Mouse (Mus musculus) spleen, adult 2 months (tissue): ENCODE measurements around the gene Mmp14. TPM values are rescaled to one million over a fixed set of nuclear protein-coding genes. Genes with fewer than 3 reads are reported as not detected.

Experiments
- DNase-seq, 2 experiments: peaks; one replicate each; pipeline versions ENCODE4 v3.0.0 to v3.0.0-alpha.2; 2012 to 2021; ENCODE audit warnings: low spot score in 2 of 2, low read depth in 1 of 2
- H3K27ac ChIP-seq: fragments of 200-500 bp; 2 replicates; pipeline ENCODE4 v1.5.1; 2012; ENCODE audit warnings: low read length, inconsistent platforms; ENCODE audit not compliant: insufficient read depth
- H3K27me3 ChIP-seq: fragments of 200-500 bp; 2 replicates; pipeline ENCODE4 v1.6.1; 2012; ENCODE audit warnings: mild to moderate bottlenecking, moderate library complexity, low read length, inconsistent platforms; ENCODE audit not compliant: control insufficient read depth, insufficient read depth
- H3K36me3 ChIP-seq: fragments of 200-500 bp; 2 replicates; pipeline ENCODE4 v1.6.1; 2012; ENCODE audit warnings: mild to moderate bottlenecking, low read length, inconsistent platforms; ENCODE audit not compliant: control insufficient read depth, insufficient read depth
- H3K4me1 ChIP-seq: fragments of 200-500 bp; 2 replicates; pipeline ENCODE4 v1.6.1; 2011; ENCODE audit warnings: inconsistent platforms; ENCODE audit not compliant: control insufficient read depth, insufficient read depth, insufficient read length
- H3K4me3 ChIP-seq: fragments of 200-500 bp; 2 replicates; pipeline ENCODE4 v1.5.1; 2011; ENCODE audit warnings: mild to moderate bottlenecking, inconsistent platforms; ENCODE audit not compliant: insufficient read depth, insufficient read length; ENCODE audit errors: extremely low read depth
- CTCF ChIP-seq: fragments of 200-500 bp; IDR thresholded peaks from 2 replicates; pipeline ENCODE4 v1.5.1; 2011; ENCODE audit warnings: mild to moderate bottlenecking, inconsistent platforms; ENCODE audit not compliant: insufficient read depth, insufficient read length, insufficient replicate concordance; ENCODE audit errors: extremely low read depth
- POLR2A ChIP-seq: fragments of 200-500 bp; IDR thresholded peaks from 2 replicates; pipeline ENCODE4 v1.6.1; 2011; ENCODE audit warnings: low read depth, low read length, inconsistent platforms
- WGBS: fragments of 180-500 bp; shearing (Covaris S2); methylation state at CpG from one replicate; pipeline ENCODE4 v1.1.7; 2018; 5-methylcytosine and 5-hydroxymethylcytosine counted together
- polyA plus RNA-seq: library from polyadenylated mRNA; depleted of rRNA; stranded (reverse); fragments of >200 nt; gene quantifications from 2 replicates; pipeline ENCODE4 v1.2.3, GENCODE M21; 2012

Gene Mmp14
- polyA plus RNA-seq, 1 experiment: 42.0 TPM

DNA sequence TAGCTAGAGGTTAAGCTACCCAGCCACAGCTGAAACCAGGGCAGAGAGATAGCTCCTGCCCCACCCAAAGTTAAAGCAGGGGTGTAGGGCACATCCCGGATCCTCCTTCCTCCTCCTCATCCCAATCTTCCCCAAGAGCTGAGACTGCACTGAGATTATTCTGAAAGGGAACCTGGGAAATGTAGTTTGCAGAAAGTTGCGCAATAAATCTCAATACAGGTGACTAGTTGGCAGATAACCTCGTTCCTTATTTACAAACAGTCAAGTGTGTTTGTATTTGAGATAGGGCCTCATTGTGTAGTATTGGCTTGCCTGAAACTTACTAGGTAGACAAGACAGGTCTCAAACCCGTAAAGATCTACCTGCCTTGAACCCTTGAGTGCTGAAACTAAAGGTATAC lies 30.7 kb downstream of the Mmp14 start:
- Histone ChIP-seq H3K4me3 (no peak overlapping the region), H3K27ac (peak overlapping the region; percentile 55), H3K27me3 (no peaks in the 10 kb centered on the region), H3K4me1 (no peaks in the 10 kb centered on the region; the same call in 1 of the 2 replicates), H3K36me3 (peaks cover 9% of the 10 kb centered on the region)
- 81% methylated on average over 4 of the region's 4 CpGs for WGBS
- TF ChIP-seq CTCF (no peak), POLR2A (no peak)
- no peak for DNase-seq

DNA sequence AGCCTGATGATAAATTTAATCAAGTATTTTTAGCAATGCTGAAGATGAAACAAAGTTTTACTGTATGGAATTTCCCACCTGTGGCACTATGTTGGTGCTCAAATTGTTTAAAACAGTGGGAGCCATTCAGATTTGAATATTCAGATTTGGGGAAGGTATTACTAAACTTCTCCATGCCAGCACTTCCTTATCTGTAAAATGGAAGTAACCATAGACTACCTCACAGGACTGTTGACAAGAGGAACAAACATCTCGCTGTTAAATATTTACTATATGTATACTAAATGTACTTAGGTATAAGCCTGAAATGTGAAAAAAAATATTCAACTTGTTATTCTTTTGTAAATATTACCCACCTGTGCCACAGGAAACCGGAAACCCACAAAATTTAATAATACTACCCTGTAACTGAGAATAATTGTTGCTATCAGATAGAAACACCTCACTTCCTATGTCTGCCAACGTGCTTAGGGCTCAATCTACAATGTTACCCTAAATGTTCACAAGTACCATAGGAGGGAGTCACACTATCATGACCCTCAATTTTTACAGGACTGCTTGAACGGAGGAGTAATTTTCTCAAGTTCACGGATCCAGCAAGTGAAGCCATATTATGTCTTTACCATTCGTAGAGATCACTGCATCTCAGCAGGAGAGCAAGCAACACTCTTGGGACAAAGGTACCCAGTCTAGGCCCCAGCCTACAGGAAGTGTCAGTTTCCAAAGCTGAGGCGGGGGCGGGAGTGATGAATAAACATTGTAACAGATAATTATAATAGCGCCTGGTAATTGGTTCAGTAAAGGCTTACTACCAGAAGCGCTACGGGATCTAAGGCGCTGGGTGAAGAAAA lies 31.9 kb downstream of the Mmp14 start:
- Histone ChIP-seq H3K4me1 (no peaks in the 10 kb centered on the region; the same call in 1 of the 2 replicates), H3K36me3 (peaks cover 21% of the 10 kb centered on the region), H3K27me3 (no peaks in the 10 kb centered on the region), H3K4me3 (peak overlapping the region; percentile 75), H3K27ac (peak overlapping the region; percentile 89)
- peak in 1 of 2 experiments; percentile 41 for DNase-seq
- WGBS: 3% methylated on average over 12 of the region's 12 CpGs
- no peak for TF ChIP-seq CTCF
- TF ChIP-seq POLR2A: no peak; the same call in 1 of the 2 replicates

DNA sequence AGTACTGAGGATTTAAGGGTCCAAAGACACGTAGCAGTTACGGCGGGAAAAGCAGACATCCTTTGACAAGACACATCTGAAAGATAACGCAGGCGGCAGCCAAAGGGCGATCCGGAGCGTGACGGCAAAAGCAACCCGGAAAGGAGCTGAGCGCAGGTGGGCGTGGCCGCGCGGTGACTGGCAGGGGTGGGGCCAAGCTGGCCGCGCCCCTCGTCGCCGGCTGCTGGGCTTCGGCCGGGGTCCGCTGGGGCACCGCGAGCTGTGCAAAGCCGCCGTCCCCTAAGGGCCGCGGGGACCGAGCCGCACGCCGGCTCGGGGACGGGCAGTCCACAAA lies 32.5 kb downstream of the Mmp14 start, which contains the start of gene Lrp10:
Gene Lrp10, plus strand, starts transcription at position 179 of the 334 bp plus-strand sequence.
- Histone ChIP-seq H3K4me1 (no peaks in the 10 kb centered on the region; the same call in 1 of the 2 replicates), H3K36me3 (peaks cover 25% of the 10 kb centered on the region), H3K4me3 (peak within 1 kb of the TSS; percentile 75), H3K27me3 (no peaks in the 10 kb centered on the region), H3K27ac (peak within 1 kb of the TSS; percentile 89)
- peak; percentile 77 to 91 for DNase-seq
- TF ChIP-seq CTCF (no peak), POLR2A (peak; percentile 60)
- WGBS: 0% methylated on average over 35 of the region's 35 CpGs

DNA sequence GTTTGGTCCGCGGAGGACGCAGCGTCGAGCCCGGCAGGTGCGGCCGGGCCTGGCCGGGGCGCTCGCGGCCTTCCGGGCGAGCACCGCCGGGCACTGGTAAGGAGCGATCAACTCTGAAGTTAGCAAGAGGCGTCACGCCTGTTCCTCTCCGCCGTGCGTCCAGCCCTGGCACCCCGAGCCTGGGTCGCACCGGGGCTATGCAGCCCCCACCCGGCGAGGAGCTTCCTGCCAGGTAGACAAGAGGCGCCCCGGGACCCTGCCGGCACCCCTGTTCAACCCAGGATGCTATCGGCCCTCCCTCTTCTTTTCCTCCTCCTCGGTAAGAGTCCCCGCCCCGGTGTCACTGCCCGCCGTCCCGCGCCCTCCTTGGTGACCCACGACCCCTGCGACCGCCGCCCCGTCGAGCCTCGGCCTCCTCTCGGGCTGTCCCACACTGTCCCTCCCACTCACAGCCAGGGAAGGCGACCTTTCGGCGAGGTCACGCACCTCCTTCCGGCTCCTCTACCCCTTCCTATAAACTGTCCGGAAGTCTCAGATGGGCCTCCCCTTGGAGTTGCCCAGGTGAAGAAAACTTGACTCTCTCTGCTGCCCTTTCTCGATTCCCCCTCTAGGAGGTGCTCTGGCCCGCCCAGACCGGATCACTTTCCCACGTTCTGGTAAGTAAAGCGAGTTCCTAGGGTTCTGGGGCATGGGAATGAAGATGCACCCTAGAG lies 33.0 kb downstream of the Mmp14 start:
- Histone ChIP-seq H3K4me3 (peak overlapping the region; percentile 75), H3K36me3 (peaks cover 29% of the 10 kb centered on the region), H3K4me1 (no peaks in the 10 kb centered on the region; the same call in 1 of the 2 replicates), H3K27me3 (no peaks in the 10 kb centered on the region), H3K27ac (peak overlapping the region; percentile 89)
- WGBS: under 1% methylated on average over 57 of the region's 57 CpGs
- TF ChIP-seq CTCF (peak; percentile 74; the same call in 1 of the 2 replicates), POLR2A (peak; percentile 26)
- DNase-seq: peak; percentile 72 to 74

DNA sequence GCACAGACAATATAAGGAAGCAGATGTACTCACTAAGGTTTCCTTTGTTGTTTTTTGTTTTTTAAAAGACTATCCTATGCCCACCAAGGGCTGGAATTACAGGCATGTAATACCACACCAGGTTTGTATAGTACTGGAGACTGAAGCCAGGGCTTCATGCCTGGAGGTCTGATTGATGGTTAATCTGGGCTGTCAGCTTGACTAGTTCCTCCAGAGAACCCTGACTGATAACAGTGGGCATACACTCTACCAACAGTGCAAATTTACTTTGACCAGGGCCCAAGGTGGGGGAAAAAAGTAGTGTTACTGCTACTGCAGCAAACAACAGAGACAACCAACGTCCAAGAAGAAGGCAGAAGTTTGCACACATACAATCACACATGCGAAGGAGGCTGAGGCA lies 40.1 kb downstream of the Mmp14 start:
- no peaks in the 10 kb centered on the region for H3K27me3 ChIP-seq
- H3K4me3 ChIP-seq: no peak overlapping the region
- 93% methylated on average over 2 of the region's 2 CpGs for WGBS
- no peak overlapping the region for H3K27ac ChIP-seq
- peaks cover 1% of the 10 kb centered on the region; the same call in 1 of the 2 replicates for H3K4me1 ChIP-seq
- peaks cover 37% of the 10 kb centered on the region for H3K36me3 ChIP-seq
- TF ChIP-seq POLR2A (no peak), CTCF (no peak)
- no peak for DNase-seq

DNA sequence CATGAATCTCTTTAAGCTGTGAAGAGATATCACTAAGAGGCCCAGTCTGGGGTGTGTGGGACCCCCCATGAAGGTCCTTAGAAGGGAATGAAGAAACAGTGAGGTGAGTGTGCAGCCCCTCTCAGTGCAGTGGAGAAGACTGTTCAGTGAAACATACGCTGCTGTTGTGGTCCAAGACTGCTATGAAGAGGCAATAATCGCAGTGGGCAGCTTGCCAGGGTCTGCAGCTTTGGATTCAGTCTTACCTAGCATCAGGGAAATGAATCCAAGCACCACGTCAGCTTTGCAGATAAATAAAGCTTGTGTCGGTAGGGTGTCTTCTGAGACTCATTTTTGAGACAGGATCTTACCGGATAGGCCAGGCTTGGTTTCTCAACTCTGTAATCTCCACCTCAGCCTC lies 41.3 kb downstream of the Mmp14 start:
- no peak for DNase-seq
- TF ChIP-seq POLR2A: no peak
- Histone ChIP-seq H3K4me1 (peaks cover 9% of the 10 kb centered on the region; the same call in 1 of the 2 replicates), H3K36me3 (peaks cover 27% of the 10 kb centered on the region), H3K27me3 (no peaks in the 10 kb centered on the region), H3K27ac (no peak overlapping the region), H3K4me3 (no peak overlapping the region)
- WGBS: 84% methylated on average over 5 of the region's 5 CpGs
